Mouse (Mus musculus) layer of hippocampus, adult 9-11 months (tissue): Measurements from ENCODE around the gene Gcn1l1.
A peak's percentile ranks its signal among the peaks of the same experiment; 100 is the strongest.
"Not testable (repeated sequence)": the region's sequence is repeated elsewhere in the genome, so short reads cannot be mapped to it uniquely, and the experiment has no call there.

Source experiments
- DNase-seq: peaks from one replicate; pipeline ENCODE4 v3.0.0; 2022

Gene Gcn1l1

GRCm38 (mm10) chr5:115564737-115565393 lies at the start of gene Gcn1l1:
Gcn1l1 (plus strand) TSS chr5:115565254.
- DNase-seq, result peak; percentile 64

- peak; percentile 64 for DNase-seq
Observed at GRCm38 (mm10) chr5:115516081-115516907, 48.8 kb upstream of the Gcn1l1 start.

- no peak for DNase-seq
Observed at GRCm38 (mm10) chr5:115516908-115517307, 48.1 kb upstream of the Gcn1l1 start.

- no peak for DNase-seq
Observed at GRCm38 (mm10) chr5:115517501-115517900, 47.6 kb upstream of the Gcn1l1 start.

GRCm38 (mm10) chr5:115518214-115518613 lies 46.8 kb upstream of the Gcn1l1 start:
- DNase-seq, result not testable (repeated sequence)

GRCm38 (mm10) chr5:115520325-115520869 lies 44.7 kb upstream of the Gcn1l1 start:
- no peak for DNase-seq

- DNase-seq, result no peak
Observed at GRCm38 (mm10) chr5:115521553-115522461, 43.2 kb upstream of the Gcn1l1 start.

- no peak for DNase-seq
Observed at GRCm38 (mm10) chr5:115522531-115522930, 42.5 kb upstream of the Gcn1l1 start.

- no peak for DNase-seq
Observed at GRCm38 (mm10) chr5:115522981-115523499, 42.0 kb upstream of the Gcn1l1 start.

GRCm38 (mm10) chr5:115523971-115524370 lies 41.1 kb upstream of the Gcn1l1 start:
- DNase-seq, result no peak

- no peak for DNase-seq
Observed at GRCm38 (mm10) chr5:115524471-115524870, 40.6 kb upstream of the Gcn1l1 start.

GRCm38 (mm10) chr5:115525416-115525815 lies 39.6 kb upstream of the Gcn1l1 start:
- no peak for DNase-seq

GRCm38 (mm10) chr5:115525943-115526342 lies 39.1 kb upstream of the Gcn1l1 start:
- no peak for DNase-seq

GRCm38 (mm10) chr5:115526456-115527202 lies 38.4 kb upstream of the Gcn1l1 start:
- DNase-seq, result no peak

- no peak for DNase-seq
Observed at GRCm38 (mm10) chr5:115528128-115528527, 36.9 kb upstream of the Gcn1l1 start.

GRCm38 (mm10) chr5:115529364-115529741 lies 35.7 kb upstream of the Gcn1l1 start:
- no peak for DNase-seq

GRCm38 (mm10) chr5:115529742-115530446 lies 35.2 kb upstream of the Gcn1l1 start:
- DNase-seq, result no peak

GRCm38 (mm10) chr5:115530447-115530809 lies 34.6 kb upstream of the Gcn1l1 start:
- no peak for DNase-seq

- peak; percentile 81 for DNase-seq
Observed at GRCm38 (mm10) chr5:115531671-115532270, 33.3 kb upstream of the Gcn1l1 start.

- no peak for DNase-seq
Observed at GRCm38 (mm10) chr5:115534290-115534731, 30.7 kb upstream of the Gcn1l1 start.

- no peak for DNase-seq
Observed at GRCm38 (mm10) chr5:115534856-115535255, 30.2 kb upstream of the Gcn1l1 start.
